Mouse (Mus musculus) ovary, postnatal 10 days (tissue): ENCODE data around the gene Apoa2.

Source experiments
- DNase-seq: peaks from one replicate; pipeline ENCODE4 v3.0.0; 2022; ENCODE audit warnings: low spot score

The Apoa2 gene

GRCm38 (mm10) chr1:171224857-171225256, at the start of gene Apoa2:
Apoa2 (plus strand) TSS chr1:171225054.
- no peak for DNase-seq

GRCm38 (mm10) chr1:171179487-171180171, 45.2 kb upstream of the Apoa2 start:
- no peak for DNase-seq

GRCm38 (mm10) chr1:171183025-171183424, 41.8 kb upstream of the Apoa2 start:
- DNase-seq, result no peak

GRCm38 (mm10) chr1:171183620-171184019, 41.2 kb upstream of the Apoa2 start:
- DNase-seq, result no peak

GRCm38 (mm10) chr1:171184314-171184713, 40.5 kb upstream of the Apoa2 start:
- DNase-seq, result no peak

- no peak for DNase-seq
Measured at GRCm38 (mm10) chr1:171185655-171186054, 39.2 kb upstream of the Apoa2 start.

- DNase-seq, result no peak
Measured at GRCm38 (mm10) chr1:171187851-171188700, 36.8 kb upstream of the Apoa2 start.

GRCm38 (mm10) chr1:171189046-171189445, 35.8 kb upstream of the Apoa2 start:
- DNase-seq, result no peak

- DNase-seq, result no peak
Measured at GRCm38 (mm10) chr1:171189476-171190114, 35.3 kb upstream of the Apoa2 start.

- DNase-seq, result no peak
Measured at GRCm38 (mm10) chr1:171190832-171191231, 34.0 kb upstream of the Apoa2 start.

- DNase-seq, result no peak
Measured at GRCm38 (mm10) chr1:171192283-171192682, 32.6 kb upstream of the Apoa2 start.

GRCm38 (mm10) chr1:171193093-171193840, 31.6 kb upstream of the Apoa2 start:
- DNase-seq, result no peak

- DNase-seq, result no peak
Measured at GRCm38 (mm10) chr1:171193911-171194830, 30.7 kb upstream of the Apoa2 start.

GRCm38 (mm10) chr1:171195046-171195822, 29.6 kb upstream of the Apoa2 start:
- DNase-seq, result no peak

- DNase-seq, result no peak
Measured at GRCm38 (mm10) chr1:171195887-171196397, 28.9 kb upstream of the Apoa2 start, which contains the start of gene Pcp4l1. Pcp4l1 (minus strand) TSS chr1:171196268.

GRCm38 (mm10) chr1:171199532-171199931, 25.3 kb upstream of the Apoa2 start:
- no peak for DNase-seq

GRCm38 (mm10) chr1:171200769-171201168, 24.1 kb upstream of the Apoa2 start:
- DNase-seq, result no peak

GRCm38 (mm10) chr1:171203471-171204248, 21.2 kb upstream of the Apoa2 start:
- no peak for DNase-seq

- DNase-seq, result no peak
Measured at GRCm38 (mm10) chr1:171204249-171204644, 20.6 kb upstream of the Apoa2 start.
